Mouse (Mus musculus) heart, embryonic 16.5 days (tissue): ENCODE measurements around the gene Cfap126. TPM values are rescaled to one million over a fixed set of nuclear protein-coding genes. Genes with fewer than 3 reads are reported as not detected.
A peak's percentile ranks its signal among the peaks of the same experiment; 100 is the strongest.

ENCODE experiments used
- ATAC-seq: fragments of 200-750 bp; cut with Nextera tagmentation; replicated peaks from 2 replicates; pipeline ENCODE4 v1.8.0; 2017; ENCODE audit warnings: moderate number of reproducible peaks; ENCODE audit not compliant: insufficient read depth, low FRiP score; ENCODE audit errors: extremely low read depth
- H3K27ac ChIP-seq: fragments of 300-500 bp; sonication (generic); 2 replicates; pipeline ENCODE4 v1.5.1; 2014; ENCODE audit warnings: mild to moderate bottlenecking, low read length, control low read depth, moderate library complexity
- H3K27me3 ChIP-seq: fragments of 300-500 bp; sonication (generic); 2 replicates; pipeline ENCODE4 v1.6.1; 2014; ENCODE audit warnings: low read length, mixed read lengths; ENCODE audit not compliant: control insufficient read depth, insufficient read depth
- H3K36me3 ChIP-seq: fragments of 300-500 bp; sonication (generic); 2 replicates; pipeline ENCODE4 v1.6.1; 2014; ENCODE audit not compliant: control insufficient read depth, insufficient read depth
- H3K4me1 ChIP-seq: fragments of 300-500 bp; sonication (generic); 2 replicates; pipeline ENCODE4 v1.6.1; 2014; ENCODE audit warnings: low read length, mixed read lengths; ENCODE audit not compliant: control insufficient read depth, insufficient read depth
- H3K4me2 ChIP-seq: fragments of 300-500 bp; sonication (generic); 2 replicates; pipeline ENCODE4 v1.6.1; 2014; ENCODE audit warnings: low read depth, mild to moderate bottlenecking, control low read depth, low read length
- H3K4me3 ChIP-seq: fragments of 300-500 bp; sonication (generic); 2 replicates; pipeline ENCODE4 v1.5.1; 2014; ENCODE audit warnings: mild to moderate bottlenecking, control low read depth, low read length
- H3K9ac ChIP-seq: fragments of 300-500 bp; sonication (generic); 2 replicates; pipeline ENCODE4 v1.6.1; 2014; ENCODE audit warnings: low read length, control low read depth
- H3K9me3 ChIP-seq: fragments of 300-500 bp; sonication (generic); replicated peaks from 2 replicates; pipeline ENCODE4 v1.6.1; 2016; ENCODE audit warnings: low read length; ENCODE audit not compliant: control insufficient read depth
- WGBS: fragments of 180-500 bp; shearing (Covaris S2); extraction: QIAGEN DNeasy Blood & Tissue Kit; methylation state at CpG from one replicate; pipeline ENCODE4 v1.1.7; 2014; 5-methylcytosine and 5-hydroxymethylcytosine counted together
- polyA plus RNA-seq: library from polyadenylated mRNA; unstranded; fragments of >200 nt; fragmentation: Nextera tagmentation; extraction: Ambion mirVana; gene quantifications from 2 replicates; pipeline ENCODE4 v1.2.1, GENCODE M21; 2015

The Cfap126 gene
- polyA plus RNA-seq, 1 experiment from 2014 or later = 2.9 TPM

- peaks cover 19% of the 10 kb centered on the region for H3K27me3 ChIP-seq
- no peak overlapping the region for H3K4me2 ChIP-seq
- no peak overlapping the region for H3K4me3 ChIP-seq
- no peaks in the 10 kb centered on the region for H3K36me3 ChIP-seq
- peaks cover 5% of the 10 kb centered on the region; the same call in 1 of the 2 replicates for H3K4me1 ChIP-seq
- 59% methylated on average over 3 of the region's 3 CpGs for WGBS
- H3K9me3 ChIP-seq = no peaks in the 10 kb centered on the region
- H3K27ac ChIP-seq = no peak overlapping the region
- no peak overlapping the region for H3K9ac ChIP-seq
- no peak for ATAC-seq
Measured at GRCm38 (mm10) chr1:171156644-171157043, 42.9 kb downstream of the Cfap126 start.

- Histone ChIP-seq H3K4me1 (peaks cover 5% of the 10 kb centered on the region; the same call in 1 of the 2 replicates), H3K9me3 (no peaks in the 10 kb centered on the region), H3K27ac (no peak overlapping the region), H3K4me3 (no peak overlapping the region), H3K27me3 (peaks cover 19% of the 10 kb centered on the region), H3K4me2 (no peak overlapping the region), H3K36me3 (no peaks in the 10 kb centered on the region), H3K9ac (no peak overlapping the region)
- ATAC-seq = no peak
Measured at GRCm38 (mm10) chr1:171157965-171158364, 44.2 kb downstream of the Cfap126 start.

GRCm38 (mm10) chr1:171159485-171159975 is 45.8 kb downstream of the Cfap126 start:
- H3K4me2 ChIP-seq = peak overlapping the region; percentile 50
- no peak overlapping the region for H3K27ac ChIP-seq
- H3K4me1 ChIP-seq = peaks cover 7% of the 10 kb centered on the region; the same call in 1 of the 2 replicates
- H3K9me3 ChIP-seq = no peaks in the 10 kb centered on the region
- H3K4me3 ChIP-seq = peak overlapping the region; percentile 25
- no peak overlapping the region for H3K9ac ChIP-seq
- WGBS = 3% methylated on average over 15 of the region's 15 CpGs
- no peaks in the 10 kb centered on the region for H3K36me3 ChIP-seq
- H3K27me3 ChIP-seq = peaks cover 19% of the 10 kb centered on the region
- ATAC-seq = peak; percentile 61; the same call in 1 of the 2 replicates

DNA sequence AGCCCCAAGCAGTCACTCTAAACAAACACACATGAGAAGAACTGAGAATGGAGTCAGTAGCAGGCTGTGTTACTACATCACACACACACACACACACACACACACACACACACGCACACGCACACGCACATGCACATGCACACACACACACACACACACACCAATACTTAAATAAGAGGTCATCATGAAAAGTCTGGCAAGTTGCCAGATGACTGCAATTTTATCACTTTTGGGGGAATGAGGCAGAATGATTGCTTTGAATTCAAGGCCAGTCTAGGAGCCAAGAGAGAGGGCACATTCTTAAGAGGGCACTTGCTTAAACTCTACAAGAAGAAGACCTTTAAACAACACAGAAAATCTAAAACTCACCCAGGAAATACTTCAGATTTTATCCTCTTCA is 48.8 kb downstream of the Cfap126 start:
- H3K4me2 ChIP-seq = no peak overlapping the region
- no peaks in the 10 kb centered on the region for H3K9me3 ChIP-seq
- 93% methylated on average over 3 of the region's 3 CpGs for WGBS
- peaks cover 7% of the 10 kb centered on the region; the same call in 1 of the 2 replicates for H3K4me1 ChIP-seq
- H3K9ac ChIP-seq = no peak overlapping the region
- peaks cover 9% of the 10 kb centered on the region; the same call in 1 of the 2 replicates for H3K27me3 ChIP-seq
- H3K4me3 ChIP-seq = no peak overlapping the region
- H3K27ac ChIP-seq = no peak overlapping the region
- H3K36me3 ChIP-seq = no peaks in the 10 kb centered on the region
- no peak for ATAC-seq

DNA sequence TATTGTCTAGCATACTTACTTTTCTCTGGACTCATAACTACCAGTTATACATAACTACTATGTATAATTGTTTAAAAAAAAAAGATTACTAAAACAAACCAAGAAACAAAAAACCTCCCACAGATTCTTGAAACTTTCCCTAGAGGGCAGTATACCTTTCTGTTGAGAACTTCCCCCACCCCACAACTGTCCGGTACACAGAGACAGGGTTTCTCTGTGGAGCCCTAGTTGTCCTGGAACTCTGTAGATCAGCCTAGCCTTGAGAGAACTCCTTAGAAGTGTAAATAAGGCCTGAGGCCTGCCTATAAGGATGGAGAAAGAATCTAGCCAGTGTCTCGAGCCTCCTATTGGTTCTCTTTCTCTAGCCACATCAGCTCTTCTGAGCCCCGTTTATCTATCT is 50.5 kb downstream of the Cfap126 start:
- Histone ChIP-seq H3K36me3 (no peaks in the 10 kb centered on the region), H3K9ac (no peak overlapping the region), H3K4me2 (no peak overlapping the region), H3K27me3 (peaks cover 3% of the 10 kb centered on the region; the same call in 1 of the 2 replicates), H3K9me3 (no peaks in the 10 kb centered on the region), H3K4me3 (no peak overlapping the region), H3K27ac (no peak overlapping the region), H3K4me1 (peaks cover 7% of the 10 kb centered on the region; the same call in 1 of the 2 replicates)
- WGBS = 31% methylated on average over 3 of the region's 3 CpGs
- peak; percentile 64; the same call in 1 of the 2 replicates for ATAC-seq

- H3K4me3 ChIP-seq = no peak overlapping the region
- no peaks in the 10 kb centered on the region for H3K27me3 ChIP-seq
- H3K4me1 ChIP-seq = peaks cover 2% of the 10 kb centered on the region; the same call in 1 of the 2 replicates
- H3K9ac ChIP-seq = no peak overlapping the region
- no peak for ATAC-seq
- no peak overlapping the region for H3K27ac ChIP-seq
- no peaks in the 10 kb centered on the region for H3K36me3 ChIP-seq
- no peaks in the 10 kb centered on the region for H3K9me3 ChIP-seq
- no peak overlapping the region for H3K4me2 ChIP-seq
- 55% methylated on average over 5 of the region's 5 CpGs for WGBS
Measured at GRCm38 (mm10) chr1:171165629-171166345, 52.1 kb downstream of the Cfap126 start.

- Histone ChIP-seq H3K4me2 (no peak overlapping the region), H3K4me1 (peaks cover 8% of the 10 kb centered on the region), H3K9ac (no peak overlapping the region), H3K27me3 (no peaks in the 10 kb centered on the region), H3K4me3 (no peak overlapping the region), H3K36me3 (no peaks in the 10 kb centered on the region), H3K9me3 (no peaks in the 10 kb centered on the region), H3K27ac (no peak overlapping the region)
- no peak for ATAC-seq
- WGBS = 82% methylated on average over 12 of the region's 12 CpGs
Measured at GRCm38 (mm10) chr1:171168906-171169305, 55.2 kb downstream of the Cfap126 start.

- Histone ChIP-seq H3K36me3 (no peaks in the 10 kb centered on the region), H3K27ac (peak overlapping the region; percentile 30; the same call in 1 of the 2 replicates), H3K27me3 (no peaks in the 10 kb centered on the region), H3K4me3 (no peak overlapping the region), H3K9me3 (no peaks in the 10 kb centered on the region), H3K4me1 (peaks cover 5% of the 10 kb centered on the region), H3K4me2 (no peak overlapping the region), H3K9ac (no peak overlapping the region)
- WGBS = 49% methylated on average over 3 of the region's 3 CpGs
- ATAC-seq = no peak
Measured at GRCm38 (mm10) chr1:171169913-171170312, 56.2 kb downstream of the Cfap126 start.

DNA sequence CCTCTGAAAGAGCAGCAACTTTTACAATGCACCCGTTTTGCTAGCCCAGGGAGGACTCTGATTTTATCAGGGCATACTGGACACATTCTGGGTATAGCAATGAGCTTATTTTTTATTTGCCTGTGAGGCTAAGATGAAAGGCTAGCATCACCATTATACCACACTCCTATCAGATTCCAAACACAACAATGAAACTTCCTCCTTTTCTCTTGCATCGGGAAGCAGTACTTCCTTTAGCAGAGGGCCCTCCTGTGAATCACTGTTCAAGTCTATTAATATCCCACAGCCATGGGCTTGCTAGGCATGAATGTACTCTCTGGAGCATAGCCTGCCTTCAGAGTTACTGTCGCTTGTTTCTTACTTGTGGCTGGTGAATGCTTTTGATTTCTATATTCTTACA is 57.4 kb downstream of the Cfap126 start:
- no peaks in the 10 kb centered on the region for H3K36me3 ChIP-seq
- H3K4me2 ChIP-seq = peak overlapping the region; percentile 29; the same call in 1 of the 2 replicates
- peak; percentile 80 for ATAC-seq
- WGBS = 22% methylated on average over 3 of the region's 3 CpGs
- H3K4me3 ChIP-seq = no peak overlapping the region
- no peaks in the 10 kb centered on the region for H3K9me3 ChIP-seq
- H3K27ac ChIP-seq = peak overlapping the region; percentile 89
- peaks cover 5% of the 10 kb centered on the region for H3K4me1 ChIP-seq
- H3K9ac ChIP-seq = no peak overlapping the region
- no peaks in the 10 kb centered on the region for H3K27me3 ChIP-seq
